Mouse (Mus musculus): ENCODE data around the gene Aqp7. TPM values are rescaled to one million over a fixed set of nuclear protein-coding genes. Genes with fewer than 3 reads are reported as not detected.

Gene Aqp7
- polyA plus RNA-seq, 1 experiment from 2014 or later: 0.86 TPM

GRCm38 (mm10) chr4:41000842-41001639, 46.9 kb downstream of the Aqp7 start:
- H3K4me2 ChIP-seq: no peak overlapping the region
- H3K27ac ChIP-seq (ENCODE audit: low read depth, low read length): no peak overlapping the region
- 86% methylated on average over 9 of the region's 9 CpGs for WGBS
- no peak overlapping the region for H3K9ac ChIP-seq (ENCODE audit: low read depth, low read length)
- ATAC-seq (replicated peaks; ENCODE audit: low FRiP score) (no peak), DNase-seq (ENCODE audit: low spot score) (no peak)
- H3K36me3 ChIP-seq (ENCODE audit: control insufficient read depth, insufficient read depth, low read length): peaks cover 67% of the 10 kb centered on the region
- 0 out of 2 replicates have a peak, but pooled peaks cover 6% of the 10 kb centered on the region for H3K4me1 ChIP-seq (replicated peaks; ENCODE audit: control insufficient read depth, insufficient read depth, low read length)
- no peak overlapping the region for H3K4me3 ChIP-seq (ENCODE audit: low read depth, low read length)
- no peaks in the 10 kb centered on the region for H3K27me3 ChIP-seq (replicated peaks; ENCODE audit: control insufficient read depth, insufficient read depth, low read length)
- no peaks in the 10 kb centered on the region for H3K9me3 ChIP-seq (ENCODE audit: control insufficient read depth, low read length)

GRCm38 (mm10) chr4:41000271-41000670, 47.7 kb downstream of the Aqp7 start:
- no peak for ATAC-seq (replicated peaks; ENCODE audit: low FRiP score)
- no peak overlapping the region for H3K4me2 ChIP-seq

GRCm38 (mm10) chr4:40997916-40998315, 50.0 kb downstream of the Aqp7 start:
- DNase-seq (ENCODE audit: low spot score) (no peak), ATAC-seq (replicated peaks; ENCODE audit: low FRiP score) (peak; percentile 75)
- 74% methylated on average over 4 of the region's 4 CpGs for WGBS
- Histone ChIP-seq H3K9ac (ENCODE audit: low read depth, low read length) (no peak overlapping the region), H3K4me3 (ENCODE audit: low read depth, low read length) (no peak overlapping the region), H3K9me3 (ENCODE audit: control insufficient read depth, low read length) (no peaks in the 10 kb centered on the region), H3K27me3 (replicated peaks; ENCODE audit: control insufficient read depth, insufficient read depth, low read length) (no peaks in the 10 kb centered on the region), H3K36me3 (ENCODE audit: control insufficient read depth, insufficient read depth, low read length) (peaks cover 64% of the 10 kb centered on the region), H3K4me1 (replicated peaks; ENCODE audit: control insufficient read depth, insufficient read depth, low read length) (0 out of 2 replicates have a peak, but pooled peaks cover 6% of the 10 kb centered on the region), H3K27ac (ENCODE audit: low read depth, low read length) (no peak overlapping the region), H3K4me2 (no peak overlapping the region)

More at GRCm38 (mm10) chr4:41000271-41000670, 47.7 kb downstream of the Aqp7 start:
- Histone ChIP-seq H3K36me3 (ENCODE audit: control insufficient read depth, insufficient read depth, low read length) (peaks cover 70% of the 10 kb centered on the region), H3K4me3 (ENCODE audit: low read depth, low read length) (no peak overlapping the region), H3K9me3 (ENCODE audit: control insufficient read depth, low read length) (no peaks in the 10 kb centered on the region), H3K9ac (ENCODE audit: low read depth, low read length) (no peak overlapping the region), H3K27ac (ENCODE audit: low read depth, low read length) (no peak overlapping the region), H3K27me3 (replicated peaks; ENCODE audit: control insufficient read depth, insufficient read depth, low read length) (no peaks in the 10 kb centered on the region), H3K4me1 (replicated peaks; ENCODE audit: control insufficient read depth, insufficient read depth, low read length) (0 out of 2 replicates have a peak, but pooled peaks cover 6% of the 10 kb centered on the region)
- DNase-seq (ENCODE audit: low spot score): no peak
- 79% methylated on average over 1 of the region's 1 CpGs for WGBS

- peaks cover 64% of the 10 kb centered on the region for H3K36me3 ChIP-seq (ENCODE audit: control insufficient read depth, insufficient read depth, low read length)
- no peak overlapping the region for H3K4me2 ChIP-seq
- H3K9me3 ChIP-seq (ENCODE audit: control insufficient read depth, low read length): no peaks in the 10 kb centered on the region
- 90% methylated on average over 6 of the region's 6 CpGs for WGBS
- ATAC-seq (replicated peaks; ENCODE audit: low FRiP score) (peak; percentile 50; the same call in 1 of the 2 replicates), DNase-seq (ENCODE audit: low spot score) (no peak)
- H3K4me3 ChIP-seq (ENCODE audit: low read depth, low read length): no peak overlapping the region
- H3K27ac ChIP-seq (ENCODE audit: low read depth, low read length): no peak overlapping the region
- no peak overlapping the region for H3K9ac ChIP-seq (ENCODE audit: low read depth, low read length)
- no peaks in the 10 kb centered on the region for H3K27me3 ChIP-seq (replicated peaks; ENCODE audit: control insufficient read depth, insufficient read depth, low read length)
- H3K4me1 ChIP-seq (replicated peaks; ENCODE audit: control insufficient read depth, insufficient read depth, low read length): 0 out of 2 replicates have a peak, but pooled peaks cover 6% of the 10 kb centered on the region
These were observed 51.6 kb downstream of the Aqp7 start for GRCm38 (mm10) chr4:40996302-40996701.

GRCm38 (mm10) chr4:40989633-40990032, 58.3 kb downstream of the Aqp7 start:
- Histone ChIP-seq H3K4me3 (ENCODE audit: low read depth, low read length) (no peak overlapping the region), H3K27ac (ENCODE audit: low read depth, low read length) (no peak overlapping the region), H3K4me2 (no peak overlapping the region), H3K4me1 (replicated peaks; ENCODE audit: control insufficient read depth, insufficient read depth, low read length) (no peaks in the 10 kb centered on the region), H3K9ac (ENCODE audit: low read depth, low read length) (no peak overlapping the region), H3K27me3 (replicated peaks; ENCODE audit: control insufficient read depth, insufficient read depth, low read length) (no peaks in the 10 kb centered on the region), H3K9me3 (ENCODE audit: control insufficient read depth, low read length) (no peaks in the 10 kb centered on the region), H3K36me3 (ENCODE audit: control insufficient read depth, insufficient read depth, low read length) (peaks cover 64% of the 10 kb centered on the region)
- ATAC-seq (replicated peaks; ENCODE audit: low FRiP score): no peak
- 85% methylated on average over 6 of the region's 6 CpGs for WGBS
- DNase-seq (ENCODE audit: low spot score): no peak

GRCm38 (mm10) chr4:40983686-40984085, 64.3 kb downstream of the Aqp7 start:
- Histone ChIP-seq H3K27ac (ENCODE audit: low read depth, low read length) (no peak overlapping the region), H3K9me3 (ENCODE audit: control insufficient read depth, low read length) (no peaks in the 10 kb centered on the region), H3K27me3 (replicated peaks; ENCODE audit: control insufficient read depth, insufficient read depth, low read length) (no peaks in the 10 kb centered on the region), H3K9ac (ENCODE audit: low read depth, low read length) (no peak overlapping the region), H3K36me3 (ENCODE audit: control insufficient read depth, insufficient read depth, low read length) (peaks cover 45% of the 10 kb centered on the region), H3K4me2 (no peak overlapping the region), H3K4me3 (ENCODE audit: low read depth, low read length) (no peak overlapping the region), H3K4me1 (replicated peaks; ENCODE audit: control insufficient read depth, insufficient read depth, low read length) (no peaks in the 10 kb centered on the region)
- ATAC-seq (replicated peaks; ENCODE audit: low FRiP score) (no peak), DNase-seq (ENCODE audit: low spot score) (no peak)
- WGBS: 86% methylated on average over 1 of the region's 1 CpGs

Small RNAs within 50 kb of the gene (microRNA-seq; reads per million reads assigned to microRNA genes)
- gene Mir3094 (ENCODE audit: borderline number of aligned reads): 3.9 reads per million, percentile 6 among the genes with 10 or more reads in this experiment

Other genes starting within 250 kb of the Aqp7 start
- 49.0 and 50.4 TPM in 2 replicates for gene B4galt1, start 194.1 kb downstream of the Aqp7 start, polyA plus RNA-seq (2014; fragmentation: Nextera tagmentation; extraction: Ambion mirVana)
- gene Spink4, start 128.1 kb downstream of the Aqp7 start, polyA plus RNA-seq (2014; fragmentation: Nextera tagmentation; extraction: Ambion mirVana): not detected in 2 replicates
- 219 and 225 TPM in 2 replicates for gene Bag1, start 99.8 kb downstream of the Aqp7 start, polyA plus RNA-seq (2014; fragmentation: Nextera tagmentation; extraction: Ambion mirVana)
- gene Chmp5, start 99.7 kb downstream of the Aqp7 start, polyA plus RNA-seq (2014; fragmentation: Nextera tagmentation; extraction: Ambion mirVana): 70.7 and 74.6 TPM in 2 replicates
- 89.0 and 97.5 TPM in 2 replicates for gene Nfx1, start 77.2 kb downstream of the Aqp7 start, polyA plus RNA-seq (2014; fragmentation: Nextera tagmentation; extraction: Ambion mirVana)
- 12.7 and 15.7 TPM in 2 replicates for gene Aqp3, start 50.0 kb upstream of the Aqp7 start, polyA plus RNA-seq (2014; fragmentation: Nextera tagmentation; extraction: Ambion mirVana)
- 35.8 and 39.8 TPM in 2 replicates for gene Nol6, start 76.3 kb upstream of the Aqp7 start, polyA plus RNA-seq (2014; fragmentation: Nextera tagmentation; extraction: Ambion mirVana)
- gene Ube2r2, start 87.6 kb upstream of the Aqp7 start, polyA plus RNA-seq (2014; fragmentation: Nextera tagmentation; extraction: Ambion mirVana): 46.7 and 49.2 TPM in 2 replicates
- 82.8 and 85.6 TPM in 2 replicates for gene Ubap2, start 227.0 kb upstream of the Aqp7 start, polyA plus RNA-seq (2014; fragmentation: Nextera tagmentation; extraction: Ambion mirVana)